Mouse (Mus musculus): Measurements from ENCODE around the gene Ndufa13.

The Ndufa13 gene

GRCm38 (mm10) chr8:69877992-69878391 lies 24.4 kb downstream of the Ndufa13 start:
- DNase-seq: no peak

GRCm38 (mm10) chr8:69877396-69877795 lies 25.0 kb downstream of the Ndufa13 start:
- no peak for DNase-seq

GRCm38 (mm10) chr8:69876967-69877366 lies 25.4 kb downstream of the Ndufa13 start:
- DNase-seq: no peak

GRCm38 (mm10) chr8:69876097-69876496 lies 26.3 kb downstream of the Ndufa13 start:
- no peak for DNase-seq

GRCm38 (mm10) chr8:69874654-69875053 lies 27.7 kb downstream of the Ndufa13 start:
- DNase-seq: no peak

GRCm38 (mm10) chr8:69874155-69874554 lies 28.2 kb downstream of the Ndufa13 start:
- DNase-seq: peak; percentile 62

GRCm38 (mm10) chr8:69870907-69871306 lies 31.5 kb downstream of the Ndufa13 start:
- no peak for DNase-seq

- DNase-seq: no peak
Measured at GRCm38 (mm10) chr8:69870003-69870765, 32.2 kb downstream of the Ndufa13 start.

GRCm38 (mm10) chr8:69867696-69868326 lies 34.5 kb downstream of the Ndufa13 start:
- no peak for DNase-seq

GRCm38 (mm10) chr8:69864180-69864579 lies 38.2 kb downstream of the Ndufa13 start:
- no peak for DNase-seq

- DNase-seq: no peak
Measured at GRCm38 (mm10) chr8:69863387-69864020, 38.9 kb downstream of the Ndufa13 start.

- no peak for DNase-seq
Measured at GRCm38 (mm10) chr8:69861251-69861650, 41.1 kb downstream of the Ndufa13 start.

- no peak for DNase-seq
Measured at GRCm38 (mm10) chr8:69860807-69861206, 41.6 kb downstream of the Ndufa13 start.

GRCm38 (mm10) chr8:69853869-69854268 lies 48.5 kb downstream of the Ndufa13 start:
- no peak for DNase-seq

- no peak for DNase-seq
Measured at GRCm38 (mm10) chr8:69850926-69851506, 51.3 kb downstream of the Ndufa13 start.

- DNase-seq: no peak
Measured at GRCm38 (mm10) chr8:69849899-69850298, 52.5 kb downstream of the Ndufa13 start.

GRCm38 (mm10) chr8:69848951-69849350 lies 53.4 kb downstream of the Ndufa13 start:
- no peak for DNase-seq

GRCm38 (mm10) chr8:69847167-69848065 lies 54.9 kb downstream of the Ndufa13 start:
- DNase-seq: no peak
